Mouse (Mus musculus) T-cell, adult 2 months (primary cell): ENCODE data around the gene Hoxb3.

Source experiments
- DNase-seq: peaks from one replicate; pipeline ENCODE4 v3.0.0; 2022; ENCODE audit warnings: low spot score

Gene Hoxb3

GRCm38 (mm10) chr11:96323154-96323553, at the start of gene Hoxb3:
Hoxb3 (plus strand) TSS chr11:96323326.
- DNase-seq = no peak

- DNase-seq = no peak
Observed at GRCm38 (mm10) chr11:96274428-96274827, 48.7 kb upstream of the Hoxb3 start.

DNA sequence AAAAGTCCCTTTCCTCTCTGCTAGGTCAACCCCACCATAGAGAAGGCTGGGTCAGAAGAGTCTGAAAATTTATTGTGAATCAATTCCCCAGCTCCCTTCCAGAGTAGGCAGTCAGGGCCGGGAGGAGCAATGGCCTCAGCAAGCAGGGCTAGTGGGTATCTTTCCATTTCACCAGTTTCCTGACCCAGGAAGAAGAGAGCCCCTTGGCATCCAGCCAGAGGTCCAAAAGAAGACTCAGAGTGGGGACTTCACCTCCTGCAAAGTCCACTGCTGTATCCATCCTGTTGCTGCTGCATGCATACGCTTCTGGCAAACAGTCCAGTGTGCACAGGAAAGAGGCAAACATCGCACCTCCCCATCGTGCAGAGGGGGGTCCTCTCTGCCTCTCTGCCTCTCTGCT, 47.2 kb upstream of the Hoxb3 start:
- DNase-seq = no peak

DNA sequence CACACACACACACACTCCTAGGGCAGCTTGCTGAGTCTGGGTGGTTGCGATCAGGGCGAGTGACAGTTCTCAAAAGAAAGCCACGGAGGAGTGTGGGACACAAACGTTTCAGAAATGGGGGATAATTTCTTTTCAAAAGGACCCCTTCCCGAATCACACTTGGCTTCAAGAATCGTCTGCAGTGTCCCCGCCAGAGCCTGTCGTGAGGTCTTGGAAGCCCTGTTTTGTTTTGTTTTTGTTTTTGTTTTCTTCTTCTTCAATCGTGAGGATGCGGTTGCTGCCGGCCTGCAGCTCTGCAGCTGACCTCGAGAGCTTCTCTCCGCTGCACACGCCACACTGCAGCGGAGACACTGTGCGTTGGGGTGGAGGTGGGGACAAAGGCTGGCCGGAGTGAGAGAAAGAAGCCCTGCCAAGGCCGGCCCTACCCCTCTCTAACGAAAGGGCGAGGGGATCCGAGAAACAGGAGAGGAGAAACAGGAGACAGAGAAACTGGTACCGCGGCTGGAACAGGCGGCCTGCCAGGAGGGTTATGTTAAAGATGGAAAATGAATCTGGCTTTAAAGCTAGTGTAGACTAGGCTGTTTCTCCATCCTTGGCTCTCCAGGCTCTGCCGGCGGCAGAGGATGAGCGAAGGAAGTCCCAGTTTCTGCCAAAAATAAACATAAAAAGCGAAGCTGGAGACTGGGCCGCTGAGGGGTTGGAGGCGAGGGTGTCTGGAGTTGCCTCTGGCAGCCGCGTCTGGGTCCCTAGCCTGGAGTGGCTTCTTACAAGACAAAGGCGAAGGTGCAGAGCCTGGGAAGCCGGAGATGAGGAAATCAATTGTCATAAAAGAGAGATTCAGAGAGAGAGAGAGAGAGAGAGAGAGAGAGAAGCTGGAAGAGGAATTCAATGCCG, 45.7 kb upstream of the Hoxb3 start:
- DNase-seq = no peak

GRCm38 (mm10) chr11:96278324-96278723, 44.8 kb upstream of the Hoxb3 start:
- DNase-seq = no peak

DNA sequence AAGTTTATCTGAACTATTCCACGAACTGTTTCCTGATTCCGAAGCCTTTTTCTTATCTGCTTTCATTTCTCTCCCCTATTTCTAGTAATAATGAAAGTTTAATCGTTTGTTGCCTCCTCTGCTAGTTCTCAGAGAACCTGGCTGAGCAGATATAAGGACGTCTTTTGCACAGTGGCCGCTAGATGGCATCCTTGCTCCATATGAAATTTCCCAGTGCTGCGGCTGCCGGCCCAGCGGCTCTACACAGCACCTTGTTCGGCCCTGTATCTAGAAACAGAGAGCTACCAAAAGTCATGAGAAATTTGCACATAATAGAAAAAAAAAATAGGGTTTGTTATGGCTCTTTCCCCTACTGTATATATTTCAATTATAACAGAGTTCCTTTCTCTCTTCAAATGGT, 44.4 kb upstream of the Hoxb3 start:
- DNase-seq = peak; percentile 82

DNA sequence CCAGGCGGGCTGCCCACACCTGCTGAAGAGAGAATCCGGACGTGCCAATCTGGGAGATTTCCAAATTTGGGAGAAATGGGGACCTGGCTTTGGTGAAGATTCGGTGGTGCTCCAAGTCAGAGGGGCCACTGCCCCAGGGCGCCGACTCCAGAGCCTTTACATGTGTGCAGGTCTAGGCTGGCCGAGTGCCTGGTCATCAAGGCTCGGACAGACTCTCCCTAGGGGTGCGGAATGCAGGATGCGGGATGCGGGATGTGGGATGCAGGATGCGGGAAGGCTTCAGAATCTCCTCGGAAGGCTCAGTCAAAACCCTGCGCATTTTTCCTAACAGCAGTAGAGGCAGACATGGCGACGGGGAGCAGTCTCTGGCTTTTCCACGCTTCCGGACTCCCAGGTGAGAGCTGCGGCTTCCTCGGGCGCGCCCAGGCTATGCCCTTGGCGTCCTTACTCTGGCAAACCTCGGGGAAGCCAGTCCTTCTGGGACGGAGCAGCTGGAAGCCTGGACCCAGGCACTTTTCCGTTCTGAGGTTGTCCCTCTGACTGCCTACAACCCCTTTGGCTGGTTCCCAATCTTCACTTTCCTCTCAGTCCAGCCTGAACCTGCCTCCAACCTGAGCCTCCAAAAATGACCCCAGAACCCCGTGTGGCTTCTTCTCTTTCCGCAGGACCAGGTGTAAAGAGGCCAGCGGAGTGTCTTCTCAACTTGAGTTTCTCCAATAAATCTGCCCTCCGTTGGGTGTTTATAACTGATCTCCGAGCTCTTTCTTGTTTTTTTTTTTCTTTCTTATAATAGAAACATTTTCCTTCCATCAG, 43.5 kb upstream of the Hoxb3 start:
- DNase-seq = no peak

- no peak for DNase-seq
Observed at GRCm38 (mm10) chr11:96280399-96281378, 42.4 kb upstream of the Hoxb3 start.

GRCm38 (mm10) chr11:96281396-96281795, 41.7 kb upstream of the Hoxb3 start:
- no peak for DNase-seq

DNA sequence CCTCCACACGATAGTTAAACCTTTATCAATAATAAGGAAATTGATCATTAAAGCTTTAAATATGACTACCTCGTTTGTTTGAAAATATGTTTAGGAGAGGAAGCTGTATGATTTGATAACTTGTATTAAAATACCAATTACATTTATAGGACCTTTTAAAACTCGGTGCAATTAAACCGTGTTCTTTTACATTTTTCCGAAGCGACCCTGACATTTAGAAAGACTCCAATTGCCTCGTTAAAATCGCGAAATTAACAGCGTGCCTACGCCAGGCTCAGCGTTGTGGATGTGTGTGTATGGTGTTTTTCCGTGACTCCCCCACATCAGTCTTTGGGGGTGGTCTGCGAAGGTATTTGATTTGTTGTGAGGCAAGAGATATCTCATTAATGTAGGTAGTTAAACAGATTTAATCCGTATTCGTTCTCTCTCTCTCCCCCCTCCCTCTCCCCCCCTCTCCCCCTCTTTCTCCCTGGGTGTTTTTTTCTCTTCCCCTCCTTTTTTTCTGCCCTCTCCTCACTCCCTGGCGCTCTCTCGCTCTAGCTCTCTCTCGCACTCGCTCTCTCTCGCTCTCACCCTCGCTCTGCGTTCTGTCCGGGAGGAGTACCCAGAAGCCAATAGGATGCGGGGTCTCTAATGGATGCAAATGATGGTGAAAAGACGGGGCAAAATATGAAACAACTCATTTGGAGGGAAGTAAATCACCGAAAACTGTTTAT, 41.1 kb upstream of the Hoxb3 start, which contains the start of gene Hoxb8:
Gene Hoxb8 (plus strand): TSS at position 51 of the 716 bp plus-strand sequence.
- no peak for DNase-seq

GRCm38 (mm10) chr11:96282795-96283430, 40.2 kb upstream of the Hoxb3 start:
- no peak for DNase-seq

DNA sequence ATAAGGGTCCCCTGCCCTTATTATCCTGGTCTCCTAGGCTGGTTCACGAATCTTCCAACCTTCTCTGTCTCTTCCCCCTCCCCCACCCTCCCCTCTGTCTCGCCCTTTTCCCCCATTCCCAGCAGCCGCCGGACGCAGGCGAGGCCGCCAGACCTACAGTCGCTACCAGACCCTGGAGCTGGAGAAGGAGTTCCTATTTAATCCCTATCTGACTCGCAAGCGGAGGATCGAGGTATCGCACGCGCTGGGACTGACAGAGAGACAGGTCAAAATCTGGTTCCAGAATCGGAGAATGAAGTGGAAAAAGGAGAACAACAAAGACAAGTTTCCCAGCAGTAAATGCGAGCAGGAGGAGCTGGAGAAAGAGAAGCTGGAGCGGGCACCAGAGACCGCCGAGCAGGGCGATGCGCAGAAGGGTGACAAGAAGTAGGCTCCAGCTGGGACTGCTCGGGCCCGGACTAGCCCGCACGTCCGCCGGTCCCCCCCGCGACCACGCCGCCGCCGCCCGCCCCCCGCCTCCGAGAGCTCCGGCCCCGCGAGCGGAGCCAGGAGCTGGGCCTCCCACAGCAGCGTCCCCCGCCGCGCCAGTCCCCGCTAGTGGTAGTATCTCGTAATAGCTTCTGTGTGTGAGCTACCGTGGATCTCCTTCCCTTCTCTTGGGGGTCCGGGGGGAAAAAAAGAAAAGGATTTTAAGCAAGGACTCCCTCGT, 38.9 kb upstream of the Hoxb3 start:
- DNase-seq = peak; percentile 30

DNA sequence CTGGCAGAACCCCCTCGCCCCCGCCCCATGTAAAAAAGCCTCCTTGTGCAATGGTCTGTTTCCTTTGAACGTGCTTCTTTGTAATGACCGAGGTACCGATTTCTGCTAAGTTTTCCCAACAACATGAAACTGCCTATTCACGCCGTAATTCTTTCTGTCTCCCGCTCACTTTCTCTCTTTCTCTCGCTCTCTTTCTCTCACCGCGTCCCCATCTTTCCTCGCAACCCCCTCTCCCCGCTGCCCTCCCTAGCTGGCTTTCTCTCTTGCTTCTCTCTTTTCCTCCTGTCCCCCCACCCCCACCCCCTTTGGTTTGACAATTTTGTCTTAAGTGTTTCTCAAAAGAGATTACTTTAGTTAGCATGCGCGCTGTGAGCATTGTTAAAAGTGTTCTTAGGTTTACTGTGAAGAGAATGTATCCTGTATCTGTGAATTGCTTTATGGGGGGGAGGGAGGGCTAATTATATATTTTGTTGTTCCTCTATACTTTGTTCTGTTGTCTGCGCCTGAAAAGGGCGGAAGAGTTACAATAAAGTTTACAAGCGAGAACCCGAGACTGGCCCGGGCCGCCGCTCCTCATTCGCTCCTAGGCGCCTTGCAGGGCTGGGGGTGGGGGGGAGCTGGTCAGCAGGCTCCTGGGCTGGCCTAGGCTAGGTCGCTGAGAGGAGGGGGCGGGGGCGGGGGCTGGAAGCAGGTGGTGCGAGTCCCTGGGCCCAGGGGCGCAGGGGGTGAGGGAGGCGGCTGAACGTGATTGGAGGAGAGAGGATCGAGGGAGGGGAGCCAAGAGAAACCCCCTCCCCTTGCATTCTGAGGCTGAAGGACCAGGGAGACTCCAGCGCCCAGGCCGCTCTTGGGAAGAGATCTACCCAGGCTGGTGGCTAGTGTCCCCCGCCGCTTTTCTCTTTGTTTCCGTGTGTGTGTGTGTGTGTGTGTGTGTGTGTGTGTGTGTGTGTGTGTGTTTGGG, 38.1 kb upstream of the Hoxb3 start:
- no peak for DNase-seq

GRCm38 (mm10) chr11:96285771-96286738, 37.1 kb upstream of the Hoxb3 start, which contains the start of gene Hoxb7:
Hoxb7 (plus strand) TSS chr11:96286623.
- DNase-seq = no peak

DNA sequence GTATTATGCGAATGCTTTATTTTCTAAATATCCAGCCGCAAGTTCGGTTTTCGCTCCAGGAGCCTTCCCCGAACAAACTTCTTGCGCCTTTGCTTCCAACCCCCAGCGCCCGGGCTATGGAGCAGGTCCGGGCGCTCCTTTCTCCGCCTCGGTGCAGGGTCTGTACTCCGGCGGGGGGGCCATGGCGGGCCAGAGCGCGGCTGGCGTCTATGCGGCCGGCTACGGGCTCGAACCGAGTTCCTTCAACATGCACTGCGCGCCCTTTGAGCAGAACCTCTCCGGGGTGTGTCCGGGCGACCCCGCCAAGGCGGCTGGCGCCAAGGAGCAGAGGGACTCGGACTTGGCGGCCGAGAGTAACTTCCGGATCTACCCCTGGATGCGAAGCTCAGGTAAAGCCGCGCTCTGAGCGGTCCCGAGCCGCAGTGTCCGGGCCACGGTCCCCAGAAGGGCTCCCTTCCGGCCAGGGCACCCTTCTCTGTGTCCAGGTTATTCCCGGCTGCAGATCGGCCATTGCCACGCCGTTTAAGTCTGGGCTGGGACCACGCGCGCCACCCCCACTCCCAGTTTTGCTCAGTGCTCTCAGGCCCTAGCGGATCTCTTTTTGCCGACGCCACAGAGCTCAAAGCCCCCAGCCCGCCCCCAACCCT, 36.3 kb upstream of the Hoxb3 start:
- DNase-seq = no peak

GRCm38 (mm10) chr11:96287411-96287810, 35.7 kb upstream of the Hoxb3 start:
- DNase-seq = no peak
